Mouse (Mus musculus): ENCODE measurements around the gene Mutyh.

DNA sequence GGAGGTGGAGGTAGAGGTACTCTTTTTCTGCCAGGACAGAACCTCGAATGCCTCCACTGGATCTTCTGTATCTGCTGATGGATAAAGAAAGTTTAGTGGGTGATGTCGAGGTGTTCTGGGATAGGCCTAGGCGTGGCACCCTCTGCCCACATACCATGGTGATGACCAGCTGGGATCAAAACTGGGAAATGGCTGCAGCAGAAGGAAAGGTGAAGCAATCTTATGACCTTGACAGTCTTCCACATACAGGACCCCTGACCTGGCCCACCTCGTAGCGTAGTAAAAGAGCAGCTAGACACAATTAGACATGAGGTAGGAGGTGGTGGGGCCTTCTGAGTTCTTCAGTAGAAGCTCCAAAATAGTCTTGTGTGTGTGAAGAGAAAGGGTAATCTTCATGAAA lies 43.5 kb upstream of the Mutyh start:
- no peak for TF ChIP-seq CTCF (IDR thresholded peaks at IDR 0.05; ENCODE audit: borderline replicate concordance, control insufficient read depth, extremely low read depth, insufficient read depth, low read length, poor library complexity)
- no peak for TF ChIP-seq POLR2A (IDR thresholded peaks at IDR 0.05; ENCODE audit: control insufficient read depth, extremely low read depth, insufficient read depth, low read length, poor library complexity)

Measured in thymus, adult 2 months (tissue).